Mouse (Mus musculus): ENCODE results near the gene Mocs1.

The Mocs1 gene

GRCm38 (mm10) chr17:49481876-49482275 is 53.7 kb downstream of the Mocs1 start:
- no peak for DNase-seq (ENCODE audit: low spot score in 2 of 2)

GRCm38 (mm10) chr17:49484435-49484834 is 56.3 kb downstream of the Mocs1 start:
- no peak for DNase-seq (ENCODE audit: low spot score in 2 of 2)

GRCm38 (mm10) chr17:49489098-49489497 is 60.9 kb downstream of the Mocs1 start:
- DNase-seq (ENCODE audit: low spot score in 2 of 2) = no peak

- DNase-seq (ENCODE audit: low spot score in 2 of 2) = no peak
Observed at GRCm38 (mm10) chr17:49493276-49493675, 65.1 kb downstream of the Mocs1 start.

GRCm38 (mm10) chr17:49498169-49498568 is 70.0 kb downstream of the Mocs1 start:
- DNase-seq (ENCODE audit: low spot score in 2 of 2) = no peak

- no peak for DNase-seq (ENCODE audit: low spot score in 2 of 2)
Observed at GRCm38 (mm10) chr17:49499635-49500034, 71.5 kb downstream of the Mocs1 start.

GRCm38 (mm10) chr17:49500234-49500633 is 72.1 kb downstream of the Mocs1 start:
- no peak for DNase-seq (ENCODE audit: low spot score in 2 of 2)

- DNase-seq (ENCODE audit: low spot score in 2 of 2) = no peak
Observed at GRCm38 (mm10) chr17:49503246-49503900, 75.2 kb downstream of the Mocs1 start.
